Mouse (Mus musculus): ENCODE data around the gene Ccdc152. TPM values are rescaled to one million over a fixed set of nuclear protein-coding genes. Genes with fewer than 3 reads are reported as not detected.
"Not testable (repeated sequence)": the region's sequence is repeated elsewhere in the genome, so short reads cannot be mapped to it uniquely, and the experiment has no call there.

The Ccdc152 gene
- total RNA-seq, 4 experiments from 2014 or later = 0.24 to 0.41 TPM; not detected in 2

- no peak for DNase-seq (ENCODE audit: low spot score in 2 of 2)
These were observed 24.1 kb downstream of the Ccdc152 start for GRCm38 (mm10) chr15:3279242-3279641.

DNA sequence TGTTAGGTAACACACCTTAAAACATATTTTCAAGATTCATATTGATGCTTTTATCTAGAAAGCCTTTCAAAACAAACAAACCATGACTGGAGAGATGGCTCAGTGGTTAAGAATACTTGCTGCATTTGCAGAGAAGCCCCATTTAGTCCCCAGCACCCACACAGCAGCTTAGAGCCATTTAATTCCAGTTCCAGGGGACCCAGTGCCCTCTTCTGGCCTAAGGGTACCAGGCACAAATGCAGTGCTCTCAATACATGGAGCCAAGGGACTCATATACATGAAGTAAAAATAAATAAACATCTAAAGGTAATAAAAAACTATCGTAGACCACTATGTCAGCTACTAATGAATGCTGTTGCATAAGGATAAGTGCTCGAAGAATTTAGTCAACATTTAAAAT lies 25.9 kb downstream of the Ccdc152 start:
- DNase-seq (ENCODE audit: low spot score in 2 of 2) = no peak

DNA sequence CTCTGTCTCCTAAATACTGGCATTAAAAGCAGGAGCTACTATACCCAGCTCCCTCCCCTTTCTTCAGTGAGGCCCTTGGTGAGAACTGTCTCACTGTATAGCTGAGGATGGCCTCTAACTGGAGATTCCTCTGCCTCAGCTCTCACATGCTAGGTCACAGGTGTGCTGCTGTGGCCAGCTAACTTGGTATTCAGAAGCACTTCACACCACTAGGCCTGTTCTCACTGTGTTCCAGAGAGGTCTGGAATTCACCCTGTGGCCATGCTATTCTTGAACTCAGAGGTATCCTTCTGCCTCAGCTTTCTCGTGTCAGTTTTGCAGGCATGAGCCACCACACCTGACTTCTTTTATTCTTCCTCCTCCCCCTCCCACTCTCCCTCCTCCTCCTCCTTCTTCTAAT lies 30.1 kb downstream of the Ccdc152 start:
- DNase-seq (ENCODE audit: low spot score in 2 of 2) = no peak

GRCm38 (mm10) chr15:3271216-3271615 lies 32.1 kb downstream of the Ccdc152 start:
- no peak for DNase-seq (ENCODE audit: low spot score in 2 of 2)

DNA sequence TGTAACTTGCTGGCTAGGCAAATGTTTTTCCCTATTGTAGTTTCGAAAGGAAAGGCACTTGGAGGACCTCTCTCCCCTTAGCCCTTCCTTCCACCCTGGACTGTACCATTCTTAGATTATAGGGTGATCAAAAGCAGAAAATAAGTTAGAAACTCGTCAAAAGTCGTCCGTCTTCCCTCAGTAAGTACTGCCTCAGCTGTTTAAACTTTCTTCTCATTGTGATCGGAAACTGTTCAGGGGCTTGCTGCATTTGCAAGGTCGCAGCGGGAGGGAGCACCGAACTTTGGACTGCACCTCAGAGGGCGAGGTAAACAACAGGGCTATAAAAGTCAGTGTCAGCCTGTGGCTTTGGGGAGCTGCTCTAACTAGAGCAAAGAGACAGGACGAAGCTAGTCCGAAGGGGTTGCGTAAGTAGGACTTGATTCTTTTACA lies 32.7 kb downstream of the Ccdc152 start:
- DNase-seq (ENCODE audit: low spot score in 2 of 2) = peak; percentile 65 to 72

DNA sequence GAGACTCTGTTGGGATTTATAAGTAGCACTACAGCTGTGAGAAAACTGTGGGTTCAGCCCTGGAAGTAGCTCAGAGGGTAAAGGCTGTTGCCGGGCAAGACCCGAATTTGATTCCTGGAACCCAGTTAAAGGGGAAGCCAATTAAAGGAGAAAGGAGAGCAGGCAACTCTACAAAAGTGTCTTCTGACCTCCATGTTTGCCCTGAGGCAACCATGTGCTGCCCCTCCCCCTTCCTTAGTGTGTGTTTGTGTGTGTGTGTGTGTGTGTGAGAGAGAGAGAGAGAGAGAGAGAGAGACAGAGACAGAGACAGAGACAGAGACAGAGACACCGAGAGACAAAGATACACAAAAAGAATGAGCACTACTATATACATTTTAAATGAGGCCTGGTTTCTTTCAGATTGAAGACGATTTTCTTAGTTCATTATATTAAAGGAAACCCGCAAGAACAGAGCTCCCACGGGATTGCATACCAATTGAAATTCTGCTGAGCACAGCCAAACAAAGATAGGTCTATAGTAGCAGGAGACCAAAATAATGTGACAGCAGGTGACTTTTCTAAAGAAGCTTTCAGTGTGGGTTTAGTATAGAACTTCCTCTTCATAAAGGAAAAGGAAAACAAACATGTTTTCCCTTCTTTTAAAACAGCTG lies 33.2 kb downstream of the Ccdc152 start:
- DNase-seq (ENCODE audit: low spot score in 2 of 2) = no peak

- DNase-seq (ENCODE audit: low spot score in 2 of 2) = no peak
These were observed 33.8 kb downstream of the Ccdc152 start for GRCm38 (mm10) chr15:3269496-3269895.

- no peak for DNase-seq (ENCODE audit: low spot score in 2 of 2)
These were observed 35.1 kb downstream of the Ccdc152 start, which contains the start of gene Selenop for GRCm38 (mm10) chr15:3268247-3268646. Selenop (plus strand) TSS chr15:3268547.

GRCm38 (mm10) chr15:3264828-3265227 lies 38.5 kb downstream of the Ccdc152 start:
- DNase-seq (ENCODE audit: low spot score in 2 of 2) = no peak

- no peak for DNase-seq (ENCODE audit: low spot score in 2 of 2)
These were observed 39.0 kb downstream of the Ccdc152 start for GRCm38 (mm10) chr15:3264293-3264692.

DNA sequence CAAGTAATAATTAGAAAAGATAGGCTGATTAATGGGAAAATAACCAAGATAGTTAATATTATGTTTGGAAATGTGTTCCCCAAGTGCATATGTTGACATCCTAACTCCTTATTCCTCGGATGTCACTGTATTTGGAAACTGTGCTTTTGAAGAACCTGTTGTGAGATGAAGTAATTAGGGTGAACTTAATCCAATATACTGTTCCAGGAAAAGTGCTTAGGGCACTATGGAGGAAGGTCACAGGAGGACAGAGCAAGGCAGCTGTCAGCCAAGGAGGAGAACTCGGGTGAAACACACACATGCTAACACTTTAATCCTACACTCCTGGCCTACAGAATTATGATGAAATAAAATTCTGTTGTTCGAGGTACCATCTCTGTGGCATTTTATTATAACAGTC lies 40.4 kb downstream of the Ccdc152 start:
- no peak for DNase-seq (ENCODE audit: low spot score in 2 of 2)

- DNase-seq (ENCODE audit: low spot score in 2 of 2) = no peak
These were observed 43.0 kb downstream of the Ccdc152 start for GRCm38 (mm10) chr15:3260309-3260708.

GRCm38 (mm10) chr15:3259025-3259424 lies 44.3 kb downstream of the Ccdc152 start:
- DNase-seq (ENCODE audit: low spot score in 2 of 2) = no peak

- no peak for DNase-seq (ENCODE audit: low spot score in 2 of 2)
These were observed 51.6 kb downstream of the Ccdc152 start for GRCm38 (mm10) chr15:3251718-3252067.

DNA sequence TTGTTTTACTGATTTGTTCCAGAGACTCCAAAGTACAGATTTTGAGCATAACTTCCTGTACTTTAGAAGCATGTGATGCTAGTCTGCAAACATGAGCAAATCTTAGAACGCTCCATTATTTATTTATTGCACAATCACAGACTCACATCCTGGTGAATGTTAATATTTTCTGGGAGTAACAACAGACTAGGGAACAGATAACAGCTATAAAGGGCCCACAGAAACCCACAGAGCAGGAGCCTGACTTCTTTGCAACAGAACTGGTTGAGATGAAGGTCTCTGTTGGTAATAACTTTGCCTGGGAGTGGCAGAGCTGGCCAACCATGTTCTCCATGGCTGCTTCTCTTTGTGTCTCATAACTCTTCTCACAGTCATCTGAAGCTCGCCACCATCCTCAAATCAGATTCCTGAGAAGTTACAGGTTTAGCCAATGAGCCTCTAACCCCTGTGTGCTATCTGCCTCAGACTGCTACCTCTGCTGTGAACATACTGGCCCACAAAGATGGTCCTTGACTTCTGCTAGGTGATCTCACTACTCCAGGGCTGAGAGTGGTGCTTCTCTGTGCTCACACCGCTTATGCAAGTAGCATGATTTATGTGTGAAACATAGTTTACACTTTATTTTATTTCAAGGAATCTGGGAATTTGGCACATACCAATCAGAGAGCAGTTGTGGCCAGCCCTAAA lies 52.2 kb downstream of the Ccdc152 start:
- no peak for DNase-seq (ENCODE audit: low spot score in 2 of 2)

DNA sequence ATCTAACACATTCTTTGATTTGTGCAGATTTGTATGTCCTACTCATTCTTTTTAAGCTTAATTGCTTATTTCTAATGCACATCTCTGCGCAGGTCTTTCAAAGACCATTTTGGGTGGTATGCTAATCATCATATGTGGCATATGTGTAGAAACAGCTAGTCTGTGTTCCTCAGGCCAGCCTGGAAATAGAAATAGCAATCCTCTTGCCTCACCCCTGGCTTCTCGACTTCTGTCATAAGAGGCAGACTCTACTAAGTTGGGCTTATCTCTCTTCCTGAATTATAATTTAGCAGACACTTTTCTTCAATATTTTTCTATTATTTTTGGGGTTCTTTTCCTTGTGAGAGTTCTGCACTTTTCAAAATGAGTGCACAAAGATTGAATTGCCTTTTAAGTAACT lies 52.7 kb downstream of the Ccdc152 start:
- no peak for DNase-seq (ENCODE audit: low spot score in 2 of 2)

DNA sequence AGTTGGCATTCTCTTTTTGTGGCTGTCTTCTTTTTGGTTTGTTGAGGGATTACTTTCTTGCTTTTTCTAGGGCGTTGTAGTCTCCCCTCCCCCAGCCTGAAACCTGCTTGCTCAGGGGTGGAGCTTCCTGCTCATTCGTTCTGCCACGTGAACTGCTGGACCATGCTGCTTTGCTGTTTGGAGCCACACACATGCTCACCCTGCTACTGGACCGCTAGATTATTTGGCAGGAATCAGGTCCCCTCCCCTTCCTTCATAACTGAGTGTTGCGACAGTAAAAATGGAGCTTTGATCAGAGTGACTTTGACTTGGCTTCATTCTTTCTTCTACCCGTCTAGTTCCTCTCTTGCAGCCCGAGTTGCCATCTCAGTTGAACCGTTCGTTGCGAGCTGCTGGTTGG lies 58.3 kb downstream of the Ccdc152 start:
- not testable (repeated sequence) for DNase-seq (ENCODE audit: low spot score in 2 of 2)

- no peak for DNase-seq (ENCODE audit: low spot score in 2 of 2)
These were observed 65.4 kb downstream of the Ccdc152 start for GRCm38 (mm10) chr15:3237963-3238362.

DNA sequence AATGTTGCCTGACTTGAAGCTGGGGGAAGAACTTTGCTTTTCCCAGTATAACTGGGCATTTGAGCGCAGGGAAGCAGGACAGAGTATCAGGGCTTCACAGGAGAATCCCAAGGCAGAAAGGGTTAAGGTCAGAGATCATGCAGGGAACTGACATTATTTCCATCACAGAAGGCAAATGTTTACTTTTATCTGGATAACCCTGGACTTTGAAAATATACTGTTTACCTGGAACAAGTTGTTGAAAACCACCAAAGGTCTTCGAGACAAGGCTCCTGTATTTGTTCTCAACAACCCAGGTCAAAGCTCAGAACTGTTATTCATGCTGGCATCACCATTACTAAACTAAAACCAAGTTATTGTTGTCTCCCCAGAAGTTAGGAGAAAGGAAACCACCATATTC lies 67.0 kb downstream of the Ccdc152 start:
- no peak for DNase-seq (ENCODE audit: low spot score in 2 of 2)

GRCm38 (mm10) chr15:3233837-3234551 lies 69.3 kb downstream of the Ccdc152 start:
- no peak for DNase-seq (ENCODE audit: low spot score in 2 of 2)

- DNase-seq (ENCODE audit: low spot score in 2 of 2) = no peak
These were observed 71.0 kb downstream of the Ccdc152 start for GRCm38 (mm10) chr15:3232168-3232835.

DNA sequence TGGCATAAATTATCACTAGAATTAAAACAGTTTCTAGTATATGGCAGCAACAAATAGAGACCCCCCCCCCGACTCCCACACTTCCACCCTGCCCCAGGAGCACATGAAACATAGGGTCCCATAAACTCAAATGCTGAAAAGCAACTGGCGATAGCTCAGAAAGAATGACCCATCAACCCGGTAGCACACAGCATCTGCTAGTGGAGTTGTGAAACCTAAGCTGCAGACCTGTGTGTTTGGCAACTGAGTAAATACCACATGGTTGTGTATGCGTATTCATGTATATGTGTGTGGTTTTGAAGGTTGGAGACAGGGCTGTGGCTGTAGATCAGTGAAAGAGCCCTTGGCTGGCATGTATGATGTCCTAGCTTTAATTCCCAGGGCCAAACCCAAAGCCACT lies 72.3 kb downstream of the Ccdc152 start:
- DNase-seq (ENCODE audit: low spot score in 2 of 2) = no peak

All from gastrocnemius, adult 8-10 months (tissue).